Mouse (Mus musculus) kidney, postnatal 4 days (tissue): ENCODE measurements at regions not wholly inside any gene's neighbourhood (a gene's known extent, or its start where the extent isn't known, plus 50 kb on each side); places are given as distances from the start of the nearest gene placed in this dataset.

Experiments used
- DNase-seq, 2 experiments: peaks; one replicate each; pipeline ENCODE4 v3.0.0; 2021; ENCODE audit warnings: mixed read lengths in 2 of 2

DNA sequence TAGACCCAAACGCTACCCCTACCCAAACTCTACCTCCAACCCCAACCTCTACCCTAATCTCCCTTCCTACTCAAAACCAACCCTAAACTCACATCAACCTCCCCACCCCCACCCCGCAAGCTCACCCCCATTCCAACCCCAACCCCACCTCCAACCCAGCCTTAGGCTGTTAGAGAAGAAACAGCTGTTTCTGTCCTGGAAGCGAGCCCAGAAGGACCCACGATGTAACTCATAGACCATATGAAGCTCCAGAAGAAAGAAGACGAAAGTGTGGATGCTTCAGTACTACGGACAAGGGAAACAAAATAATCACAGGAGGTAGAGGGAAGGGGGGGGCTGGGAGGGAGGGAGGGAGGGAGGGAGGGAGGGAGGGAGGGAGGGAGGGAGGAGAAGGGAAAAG, 58.4 kb downstream of the Sox11 start:
- peak; percentile 51 to 67 for DNase-seq

DNA sequence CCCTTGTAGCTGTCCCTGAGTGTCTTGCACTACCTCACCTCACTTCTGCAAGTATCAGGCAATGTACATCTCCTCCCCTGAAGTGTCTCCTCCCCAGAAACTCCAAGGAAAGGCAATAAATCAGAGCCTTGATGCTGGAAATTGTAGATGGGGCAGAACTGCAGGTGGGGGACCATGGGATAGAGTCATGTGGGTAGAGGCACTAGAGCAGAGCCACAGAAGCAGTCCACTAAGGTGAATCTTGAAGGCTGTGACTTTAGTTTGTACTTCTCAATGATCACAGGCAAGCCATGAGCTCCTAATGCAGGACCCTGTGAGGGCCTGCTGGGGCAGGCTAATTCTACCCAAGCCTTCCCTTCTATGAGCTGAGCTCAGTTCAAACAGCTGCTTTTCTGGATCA, 80.4 kb downstream of the Sox11 start:
- no peak for DNase-seq

DNA sequence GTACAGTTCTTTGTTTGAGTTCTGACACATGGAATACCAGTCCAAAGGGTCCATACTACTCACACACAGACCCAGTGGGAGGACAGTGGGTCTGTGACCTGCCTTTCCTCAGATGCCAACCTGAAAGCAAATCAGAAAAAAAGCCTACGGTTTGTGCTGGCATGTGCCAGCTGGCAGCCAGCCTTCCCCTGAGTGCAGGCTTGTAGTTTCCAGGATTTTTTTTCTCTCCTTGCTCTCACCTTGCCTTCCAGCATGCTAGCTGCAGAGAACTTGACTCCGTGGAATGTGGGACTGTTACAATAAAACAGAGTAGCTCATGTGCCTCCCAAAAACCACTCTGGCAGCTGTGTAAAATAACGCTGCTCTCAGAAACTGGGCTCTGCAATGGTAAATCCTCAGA, 88.2 kb downstream of the Sox11 start:
- peak; percentile 18 to 36 for DNase-seq

DNA sequence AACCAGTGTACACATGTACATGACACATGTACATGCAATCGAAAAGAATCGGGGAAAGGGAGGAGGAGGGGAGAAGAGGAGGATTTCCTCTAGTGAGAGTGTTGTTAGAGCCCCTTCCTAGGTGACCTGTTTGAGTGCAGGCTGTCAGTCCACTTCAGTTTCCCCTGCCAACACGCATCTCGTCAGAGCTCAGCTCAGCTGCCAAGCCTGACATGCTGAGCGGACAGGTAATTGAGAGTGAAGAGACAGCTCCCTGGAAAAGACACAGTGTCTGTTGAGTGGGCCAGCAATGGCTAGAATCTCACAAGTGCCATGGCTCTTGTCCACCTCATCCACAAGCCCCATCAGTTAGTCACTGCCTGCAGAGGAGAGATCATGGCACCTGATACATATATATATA, 90.9 kb downstream of the Sox11 start:
- DNase-seq, result no peak

DNA sequence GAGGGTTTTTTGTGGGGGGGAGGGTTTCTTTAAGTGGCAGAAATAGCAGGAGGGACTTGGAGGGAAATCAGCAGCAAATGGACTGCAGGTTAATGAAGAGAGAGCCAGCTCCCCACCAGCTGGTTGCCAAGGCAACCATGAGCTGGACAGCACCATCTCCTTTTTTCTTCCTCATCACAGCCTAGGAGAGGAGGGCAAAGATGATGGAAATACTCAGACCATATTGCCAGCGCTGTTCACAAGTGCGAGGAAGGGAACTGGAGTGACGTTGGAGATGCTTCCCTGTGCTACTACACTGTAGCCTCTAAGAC, 93.9 kb downstream of the Sox11 start:
- DNase-seq, result no peak

DNA sequence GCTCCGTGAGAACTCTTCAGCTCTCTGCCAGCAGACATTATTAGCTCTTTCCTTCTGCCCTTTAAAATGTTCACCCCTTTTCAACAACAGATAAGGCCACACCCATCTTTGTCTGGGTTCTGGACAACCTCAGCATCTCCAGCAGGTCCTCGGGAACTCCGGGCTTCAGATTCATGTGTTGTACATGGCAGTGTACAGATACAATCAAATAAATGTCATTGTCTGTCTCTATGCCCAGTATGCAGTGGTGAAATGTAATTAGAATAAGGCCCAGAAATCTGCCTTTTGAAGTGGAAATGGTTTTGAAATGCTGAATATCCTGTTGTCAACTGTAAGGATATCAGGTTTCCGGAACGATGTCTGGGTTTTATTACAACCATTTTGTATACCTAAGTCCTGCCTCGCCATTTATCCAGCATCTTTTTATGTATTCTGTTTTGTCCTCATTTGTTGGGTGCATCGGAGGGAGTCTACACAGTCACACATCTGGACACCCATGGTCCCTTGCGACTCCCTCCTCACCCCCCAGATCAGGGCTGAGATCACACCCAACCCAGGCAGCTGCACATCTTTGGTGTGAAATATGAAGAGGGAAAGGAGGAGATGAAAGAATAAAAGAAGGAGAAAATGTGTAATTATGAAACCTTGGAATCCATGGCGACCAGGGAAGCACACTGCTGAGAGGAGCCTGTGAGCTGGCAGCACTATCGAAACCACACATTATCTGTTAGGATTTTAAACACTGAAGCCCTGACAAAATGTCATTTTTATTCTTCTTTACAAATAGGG, 94.4 kb downstream of the Sox11 start:
- no peak for DNase-seq

DNA sequence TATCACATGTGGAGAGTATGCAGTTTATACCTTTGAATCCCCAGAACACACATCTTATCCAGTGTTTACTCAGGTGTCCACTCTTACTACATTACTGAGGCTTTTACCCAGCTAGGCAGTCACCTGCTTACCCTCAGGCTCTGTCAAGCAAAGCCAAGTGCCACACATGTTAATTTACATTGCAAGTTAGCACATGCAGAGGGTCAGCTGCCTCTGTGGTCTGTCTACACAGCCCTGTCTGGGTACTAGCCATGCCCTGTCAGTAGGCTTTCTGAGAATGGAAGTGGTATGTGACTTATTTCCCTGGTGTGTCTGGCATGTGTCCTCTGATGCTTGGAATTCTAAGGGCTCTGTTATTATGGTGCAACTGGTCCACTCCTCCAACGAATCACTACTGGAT, 106.6 kb downstream of the Sox11 start:
- DNase-seq, result no peak

DNA sequence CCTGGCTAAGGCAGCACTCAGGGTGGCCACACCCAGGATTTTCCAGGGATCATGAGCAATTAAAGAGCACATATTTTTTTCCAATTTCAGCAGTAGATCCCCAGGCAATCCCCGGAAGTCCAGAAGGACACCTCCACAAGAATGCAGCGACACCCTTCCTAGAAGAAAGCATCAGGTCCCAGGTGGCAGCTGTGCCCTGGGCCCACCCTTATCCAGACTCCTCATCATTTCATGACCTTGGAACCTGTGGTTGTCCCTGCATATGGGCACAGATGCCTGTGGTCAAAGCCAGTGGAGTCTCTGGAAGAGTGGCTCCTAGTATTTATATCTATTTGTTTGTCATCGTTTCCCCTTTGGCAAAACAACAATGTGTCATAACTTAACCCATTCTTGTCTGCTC, 120.8 kb downstream of the Sox11 start:
- DNase-seq, result no peak

DNA sequence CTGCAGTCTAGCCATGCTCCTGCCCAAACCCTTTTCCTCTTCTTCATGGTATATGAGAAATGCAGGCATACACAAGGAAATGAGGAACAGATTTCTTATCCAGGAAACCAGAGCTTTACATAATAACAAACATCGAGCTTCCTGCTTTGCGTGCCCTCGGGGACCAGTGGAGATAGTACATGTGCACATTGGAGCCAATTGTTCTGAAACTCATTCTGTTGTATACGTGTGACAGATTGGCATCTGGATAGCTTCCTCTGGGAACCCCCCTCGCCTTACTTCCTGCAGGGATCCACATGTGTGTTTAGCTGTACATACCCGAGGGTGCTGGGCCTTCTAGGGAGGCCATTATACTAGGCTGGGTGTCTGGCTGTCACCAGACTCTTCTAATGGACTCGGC, 141.2 kb downstream of the Sox11 start:
- DNase-seq, result no peak

DNA sequence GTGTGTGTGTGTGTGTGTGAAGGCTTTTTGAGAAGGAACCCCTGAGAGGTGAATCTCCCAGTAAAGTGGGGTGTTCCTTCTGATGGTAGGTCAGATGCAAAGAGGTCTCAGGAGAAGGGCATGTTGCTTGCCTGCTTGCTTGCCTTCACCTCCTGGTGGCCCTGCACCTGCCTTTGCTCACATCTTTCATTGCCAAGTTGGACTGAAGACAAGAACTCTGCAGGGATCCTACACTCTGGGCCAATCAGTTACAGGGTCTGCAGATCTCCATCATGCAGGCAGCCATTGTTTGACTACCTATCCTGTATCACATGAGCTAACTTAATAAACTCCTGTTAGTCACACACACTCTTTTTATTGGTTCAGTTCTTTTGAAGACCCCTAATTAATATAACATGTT, 148.4 kb downstream of the Sox11 start:
- DNase-seq, result no peak

DNA sequence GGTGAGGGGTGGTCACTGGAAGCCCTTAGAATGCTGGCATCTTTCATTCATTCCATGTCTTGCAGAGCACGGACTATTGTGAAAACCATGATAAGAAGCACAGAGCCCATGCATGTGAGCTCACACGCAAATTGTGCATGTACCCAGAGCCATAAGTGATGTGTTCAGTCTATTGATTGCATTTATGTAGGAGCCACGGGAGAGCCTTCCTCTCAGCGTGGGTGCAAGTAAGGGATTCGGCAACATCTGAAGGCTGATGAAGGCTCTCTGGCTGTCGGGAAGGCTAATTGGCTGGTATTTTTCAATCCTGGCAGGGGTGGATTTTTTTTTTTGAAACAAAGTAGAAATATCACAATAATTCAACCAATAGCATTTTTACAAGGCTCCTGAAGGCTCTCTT, 150.5 kb downstream of the Sox11 start:
- DNase-seq, result no peak

DNA sequence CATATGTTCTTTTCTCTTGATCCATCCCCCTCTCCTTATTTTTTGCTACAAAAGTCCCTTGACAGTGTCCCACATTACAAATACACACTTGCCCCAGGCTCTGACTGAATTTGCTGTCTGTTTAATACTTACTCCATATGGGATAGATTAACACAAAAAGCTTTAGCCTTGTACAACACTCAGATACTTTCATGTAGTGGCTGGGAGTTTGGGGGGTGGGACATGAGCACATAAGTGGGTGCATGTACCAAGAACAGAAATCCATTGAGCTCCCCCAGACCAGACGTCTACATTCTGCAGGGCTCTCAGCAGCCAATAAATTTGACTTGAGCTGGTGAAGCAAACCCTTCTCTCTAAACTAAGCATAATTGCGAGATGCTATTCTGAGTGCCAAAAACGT, 154.9 kb downstream of the Sox11 start:
- DNase-seq, result no peak

DNA sequence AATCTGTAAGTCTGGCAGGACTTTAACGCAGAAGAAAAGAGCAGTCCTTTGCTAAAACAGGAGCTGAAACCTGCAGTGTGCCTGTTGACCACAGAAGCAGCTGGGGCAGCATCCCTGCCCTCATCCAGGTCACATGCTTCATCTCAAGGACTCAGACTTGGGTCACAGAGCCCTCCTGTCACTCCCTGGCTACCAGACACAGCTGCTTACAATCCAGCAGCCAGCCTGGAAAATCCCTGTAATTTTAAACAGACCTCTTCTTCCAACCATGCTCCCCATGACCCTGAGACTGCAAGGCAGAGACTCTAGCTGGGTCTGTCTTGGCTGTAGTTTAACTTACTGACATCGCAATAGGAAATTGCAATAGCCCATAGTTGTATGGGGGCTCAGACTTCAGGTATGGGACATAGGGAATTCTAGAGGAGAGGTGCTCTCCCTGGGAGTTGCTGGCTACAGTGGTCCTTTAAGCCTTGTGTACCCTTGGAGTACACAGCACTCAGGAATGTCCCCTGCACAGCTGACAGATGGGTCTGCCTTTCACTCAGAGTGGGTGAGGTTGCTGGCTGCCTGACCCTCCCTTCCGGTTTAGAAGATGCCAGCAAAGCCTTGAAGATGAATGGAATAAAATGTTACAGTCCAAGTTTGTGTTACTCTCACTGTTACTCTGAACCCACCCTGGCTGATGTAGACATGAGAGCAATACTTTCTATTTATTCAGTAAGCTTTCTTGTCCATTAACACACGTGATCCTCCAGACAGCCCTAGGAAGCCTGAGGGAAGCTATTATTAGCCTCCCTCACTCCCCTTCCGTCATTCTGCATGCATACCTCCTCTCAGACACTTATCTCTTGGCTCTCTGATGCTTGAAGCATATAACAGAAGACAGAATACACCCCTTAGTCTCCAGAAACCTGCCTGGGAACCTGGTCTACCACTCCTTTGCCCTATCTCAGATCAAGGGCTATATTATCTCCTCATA, 159.7 kb downstream of the Sox11 start:
- DNase-seq, result peak; percentile 12 to 22

DNA sequence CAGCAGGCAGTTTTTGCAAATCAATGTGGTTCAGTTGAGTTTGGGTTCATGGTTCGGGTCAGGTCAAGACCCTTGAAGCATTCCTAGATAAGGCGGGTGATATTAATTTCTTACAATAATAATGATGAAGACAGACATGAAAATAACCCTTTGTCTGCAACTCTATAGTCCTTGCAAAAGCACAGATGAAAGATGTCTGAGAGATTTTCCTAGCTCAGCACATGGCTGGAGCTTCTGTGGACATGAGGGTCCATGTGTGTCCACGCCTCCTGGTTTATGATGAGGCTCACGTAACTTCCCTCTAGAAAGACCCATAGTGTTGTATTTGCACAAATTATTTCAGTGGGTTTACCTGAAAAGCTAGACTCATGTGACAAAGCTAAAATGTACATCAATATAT, 168.8 kb downstream of the Sox11 start:
- no peak for DNase-seq

DNA sequence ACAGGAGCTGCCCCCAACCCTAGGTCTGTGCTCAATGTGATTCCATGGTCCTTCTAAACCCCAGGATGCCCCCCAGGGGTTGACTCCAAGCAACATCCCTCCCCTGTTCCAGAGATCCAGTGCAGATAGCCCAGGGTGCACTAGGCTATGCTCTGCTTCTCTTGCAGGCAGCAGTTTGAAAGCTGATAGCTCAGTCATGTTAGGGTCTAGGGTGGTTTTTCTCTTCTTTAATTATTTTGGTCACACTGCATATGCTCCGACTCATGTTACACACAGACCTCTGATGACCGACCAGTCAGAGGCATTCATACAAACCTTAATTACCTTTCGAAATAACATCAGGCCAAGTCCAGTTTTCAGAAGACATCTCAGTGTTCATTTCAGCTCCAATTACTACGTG, 169.2 kb downstream of the Sox11 start:
- DNase-seq, result peak in 1 of 2 experiments; percentile 15

DNA sequence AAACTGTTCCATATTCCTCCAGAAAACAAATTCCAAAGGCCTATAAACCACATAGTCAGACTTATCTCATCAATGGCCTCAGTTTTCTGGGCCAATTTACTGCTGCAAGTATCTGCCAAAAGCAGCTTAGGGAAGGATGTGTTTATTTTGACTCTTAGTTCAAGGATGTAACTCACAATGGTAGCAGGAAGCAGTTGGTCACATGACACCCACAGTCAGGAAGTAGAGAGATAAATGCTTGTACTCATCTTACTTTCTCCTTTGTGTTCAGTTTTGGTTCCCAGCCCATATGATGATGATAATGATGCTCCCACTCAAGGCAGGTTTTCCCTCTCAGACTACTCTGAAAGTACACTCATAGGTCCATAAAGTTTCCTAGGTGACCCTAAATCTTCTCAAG, 170.8 kb downstream of the Sox11 start:
- DNase-seq, result no peak

DNA sequence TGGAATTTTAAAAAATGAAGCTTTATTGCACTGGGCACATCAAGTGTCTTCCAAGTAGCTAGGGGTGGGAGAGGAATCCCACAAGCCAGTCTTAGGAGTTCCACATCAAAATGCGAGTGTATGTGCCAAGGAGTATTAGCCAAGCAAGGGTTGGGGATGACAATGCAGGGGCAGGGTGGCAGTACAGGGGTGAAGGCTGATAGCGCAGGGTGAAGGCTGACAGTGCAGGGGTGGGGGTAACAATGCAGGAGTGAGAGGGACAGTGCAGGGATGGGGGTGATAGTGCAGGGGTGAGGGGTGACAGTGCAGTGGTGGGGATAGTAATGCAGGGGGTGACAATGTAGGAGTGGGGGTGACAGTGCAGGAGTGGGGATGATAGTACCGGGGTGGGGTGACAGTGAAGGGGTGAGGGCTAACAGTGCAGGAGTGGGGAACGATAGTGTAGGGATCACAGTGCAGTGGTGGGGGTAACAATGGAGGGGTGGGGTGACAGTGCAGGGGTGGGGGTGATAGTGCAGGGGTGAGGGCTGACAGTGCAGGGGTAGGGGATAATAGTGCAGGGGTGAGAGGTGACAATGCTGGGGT, 177.4 kb downstream of the Sox11 start:
- DNase-seq, result no peak

DNA sequence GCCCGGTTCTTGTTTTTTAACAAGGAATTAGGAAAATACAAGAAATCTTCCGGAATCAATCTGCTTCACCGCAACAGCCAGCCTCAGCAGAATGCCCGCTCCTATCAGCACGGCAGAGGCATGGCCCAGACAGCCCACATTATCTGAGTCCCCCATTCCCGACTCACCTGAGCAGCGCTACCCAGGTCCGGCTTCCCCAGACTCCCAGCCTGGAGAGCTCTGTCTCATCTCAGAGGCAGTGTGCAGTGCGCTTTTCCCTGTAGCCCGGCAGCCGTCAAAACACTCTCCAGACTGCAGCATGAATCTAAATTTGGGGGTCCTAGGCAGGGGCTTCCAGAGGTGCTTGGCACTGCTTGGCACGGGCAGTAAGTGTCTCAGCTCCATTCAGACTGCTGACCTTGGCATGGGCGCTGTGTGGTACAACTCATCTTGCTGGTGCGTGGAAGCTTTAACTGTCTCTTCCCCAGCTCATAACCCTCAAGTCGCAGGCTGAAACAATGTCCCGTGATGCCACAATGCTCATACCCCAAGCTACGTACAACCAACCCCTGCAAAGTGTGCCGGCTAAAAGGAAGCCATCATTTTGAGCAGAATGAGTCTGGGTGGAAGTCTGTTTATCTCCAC, 182.2 kb downstream of the Sox11 start:
- no peak for DNase-seq

DNA sequence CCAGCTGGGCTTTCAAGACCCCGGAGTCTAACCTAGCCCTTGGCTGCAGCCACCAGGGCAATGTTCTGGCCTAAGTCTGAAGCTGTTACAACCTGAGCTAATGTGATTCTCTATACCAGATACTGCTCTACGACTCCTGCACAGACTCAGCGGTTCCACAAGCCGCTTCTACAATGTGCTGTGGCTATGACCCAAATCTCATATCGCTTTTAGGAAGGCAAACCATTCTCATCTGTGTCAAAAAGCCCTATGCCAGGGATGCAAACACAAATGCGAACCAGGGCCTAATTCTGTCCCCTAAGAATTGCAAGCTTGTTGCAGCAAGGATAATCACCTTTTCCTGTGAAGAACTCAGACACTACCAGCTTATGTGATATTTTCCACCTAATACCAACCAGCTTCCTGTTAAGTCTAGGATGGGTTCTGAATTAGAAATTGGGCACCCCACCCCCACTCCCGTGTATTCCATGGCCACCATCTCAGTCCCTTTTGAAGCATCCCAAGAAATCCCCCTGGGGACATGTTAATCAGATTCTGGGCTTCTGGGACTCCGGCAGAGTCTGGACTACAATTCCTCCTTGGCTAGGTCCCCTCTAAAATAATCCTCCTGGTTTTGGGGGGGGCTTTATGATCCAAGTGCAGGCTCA, 182.8 kb downstream of the Sox11 start:
- DNase-seq, result no peak

DNA sequence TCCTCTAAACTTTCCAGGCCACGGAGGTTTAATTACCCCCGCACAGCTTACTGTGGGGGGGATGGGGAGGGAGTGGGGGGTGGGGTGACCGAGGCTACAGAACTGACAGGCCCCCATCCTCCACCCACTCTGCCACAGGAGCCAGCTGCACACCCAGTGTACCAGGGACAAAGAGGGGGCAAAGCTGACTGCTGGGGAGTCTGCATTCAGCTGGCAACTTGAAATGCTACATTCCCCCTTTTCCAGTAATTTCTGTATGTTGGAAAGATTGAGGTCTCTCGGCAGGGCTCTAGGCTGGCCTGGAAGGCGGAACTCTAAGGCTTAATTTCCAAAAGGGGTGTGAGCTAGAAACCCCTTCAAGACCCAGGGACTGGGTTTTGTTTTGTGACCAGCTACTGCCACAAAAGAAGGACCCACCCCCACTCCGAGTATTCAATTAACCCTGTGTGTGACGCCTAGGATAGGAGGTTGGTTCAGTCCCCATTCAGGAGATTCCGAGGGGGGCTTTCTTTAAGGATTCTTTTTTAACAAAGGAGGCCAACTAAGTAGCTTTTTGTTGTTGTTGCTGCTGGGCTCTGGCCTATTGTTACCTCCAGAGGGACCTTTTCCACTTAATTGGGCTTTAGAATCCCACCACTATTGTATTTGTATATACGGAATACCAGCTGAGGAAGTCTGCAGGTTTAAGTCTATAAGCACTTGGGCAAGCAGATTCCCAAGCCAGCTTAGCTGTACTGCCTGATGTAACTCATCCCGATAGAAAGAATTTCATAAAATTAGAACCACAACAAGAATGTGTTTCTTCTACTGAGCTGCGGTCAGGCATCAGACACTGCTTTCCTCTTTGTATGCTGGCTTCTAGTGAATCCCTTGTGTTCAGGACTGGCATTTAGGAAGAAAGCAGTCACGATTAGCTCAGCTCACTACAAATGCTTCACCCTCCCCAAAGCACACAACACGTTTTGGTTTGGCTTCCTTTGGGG, 191.2 kb downstream of the Sox11 start:
- peak in 1 of 2 experiments; percentile 17 for DNase-seq

DNA sequence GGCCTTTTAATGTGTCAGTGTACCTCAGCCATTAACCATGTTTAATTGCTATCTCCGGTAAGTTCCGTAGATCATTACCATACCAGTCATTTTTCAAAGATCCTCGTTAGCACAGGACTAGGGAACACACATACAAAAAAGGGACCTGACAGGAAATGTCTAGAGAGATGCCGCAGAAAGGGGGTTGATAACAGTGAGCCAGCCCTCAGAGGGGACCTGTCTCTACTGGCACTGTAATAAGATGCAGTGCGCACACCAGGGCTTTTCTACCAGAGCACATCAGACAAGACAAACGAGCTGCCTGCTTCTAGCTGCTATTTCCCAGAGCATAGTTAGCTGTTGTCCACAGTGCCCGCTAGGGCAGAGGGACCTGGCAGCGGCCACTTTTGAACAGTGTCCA, 199.1 kb downstream of the Sox11 start:
- no peak for DNase-seq

DNA sequence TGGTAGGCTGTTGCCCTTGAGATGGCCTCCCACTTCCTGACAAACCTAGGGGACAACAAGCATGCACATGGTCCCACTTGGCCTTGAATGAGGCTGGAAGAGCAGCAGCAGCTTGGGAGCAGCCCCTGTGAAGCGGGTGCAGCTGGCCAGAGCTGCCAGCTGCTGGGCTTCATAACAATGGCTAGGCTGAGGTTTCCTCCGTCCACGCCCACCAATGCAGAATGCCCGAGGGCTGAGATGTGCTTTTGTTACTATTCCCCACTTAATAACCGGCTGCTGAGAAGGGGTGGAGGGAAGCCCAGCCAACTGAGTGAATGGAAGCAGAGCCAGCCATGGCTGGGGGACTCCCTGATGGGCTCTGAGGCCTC, 202.1 kb downstream of the Sox11 start:
- DNase-seq, result peak; percentile 17 to 45
